Mouse (Mus musculus): ENCODE measurements around the gene Liph. TPM values are rescaled to one million over a fixed set of nuclear protein-coding genes. Genes with fewer than 3 reads are reported as not detected.

Liph gene
- 0.43 and 0.49 TPM in 2 replicates for polyA plus RNA-seq (2016; fragmentation: Nextera tagmentation; extraction: Ambion mirVana)

DNA sequence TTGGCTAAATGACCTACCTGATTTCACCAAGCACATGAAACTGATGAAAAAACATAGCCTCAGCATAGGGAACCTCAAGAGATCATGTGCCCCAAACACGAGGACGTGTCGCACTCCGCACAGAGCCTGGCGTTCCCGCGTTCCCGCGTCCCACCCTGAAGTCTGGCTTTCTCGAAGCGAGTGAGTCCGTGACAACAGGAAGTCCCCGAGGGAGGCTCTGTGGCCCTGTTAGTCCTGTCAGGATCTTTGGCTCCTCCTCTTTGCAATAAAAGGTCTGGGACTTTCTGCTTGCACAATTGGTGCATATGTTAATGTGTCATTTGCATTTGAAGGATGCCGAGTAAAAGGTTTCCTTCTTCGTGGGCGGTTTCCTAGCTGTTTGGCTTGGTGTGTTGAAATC, at the start of gene Liph:
Gene Liph (minus strand): TSS at position 360 of the 400 bp plus-strand sequence.
- Histone ChIP-seq H3K27ac (no peak within 1 kb of the TSS), H3K27me3 (peaks cover 8% of the 10 kb centered on the region; the same call in 1 of the 2 replicates), H3K9me3 (replicated peaks) (no peaks in the 10 kb centered on the region), H3K9ac (no peak within 1 kb of the TSS), H3K4me2 (replicated peaks) (peak within 1 kb of the TSS; percentile 52), H3K4me3 (peak within 1 kb of the TSS; percentile 18), H3K36me3 (no peaks in the 10 kb centered on the region), H3K4me1 (peaks cover 5% of the 10 kb centered on the region)
- WGBS = 11% methylated on average over 16 of the region's 16 CpGs
- ATAC-seq (ENCODE audit: low FRiP score) = peak; percentile 63

DNA sequence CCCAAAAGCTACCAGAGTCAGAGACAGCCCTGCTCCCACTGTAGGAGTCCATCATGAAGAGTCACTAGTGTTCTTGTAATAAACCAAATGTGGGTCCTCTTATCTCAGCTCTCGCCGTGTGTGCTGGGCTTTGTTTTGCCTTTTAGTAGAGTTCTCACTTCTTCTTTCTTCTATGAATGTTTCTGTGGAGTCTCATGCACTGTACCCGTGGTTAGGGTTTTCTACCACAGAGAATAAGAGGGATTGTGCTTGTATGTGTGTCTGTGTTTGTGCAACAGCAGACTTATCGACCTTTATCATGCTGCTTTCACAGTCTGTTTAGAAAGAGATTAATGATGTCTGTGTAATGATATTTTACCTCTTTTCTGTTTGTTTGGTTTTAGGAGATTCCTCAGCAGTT, 48.4 kb upstream of the Liph start:
- H3K4me1 ChIP-seq = no peaks in the 10 kb centered on the region
- no peak overlapping the region for H3K4me3 ChIP-seq
- H3K27ac ChIP-seq = no peak overlapping the region
- H3K9ac ChIP-seq = no peak overlapping the region
- no peak for ATAC-seq (ENCODE audit: low FRiP score)
- 93% methylated on average over 4 of the region's 4 CpGs for WGBS
- H3K4me2 ChIP-seq (replicated peaks) = no peak overlapping the region
- no peaks in the 10 kb centered on the region for H3K9me3 ChIP-seq (replicated peaks)
- H3K36me3 ChIP-seq = peaks cover 62% of the 10 kb centered on the region
- H3K27me3 ChIP-seq = no peaks in the 10 kb centered on the region

DNA sequence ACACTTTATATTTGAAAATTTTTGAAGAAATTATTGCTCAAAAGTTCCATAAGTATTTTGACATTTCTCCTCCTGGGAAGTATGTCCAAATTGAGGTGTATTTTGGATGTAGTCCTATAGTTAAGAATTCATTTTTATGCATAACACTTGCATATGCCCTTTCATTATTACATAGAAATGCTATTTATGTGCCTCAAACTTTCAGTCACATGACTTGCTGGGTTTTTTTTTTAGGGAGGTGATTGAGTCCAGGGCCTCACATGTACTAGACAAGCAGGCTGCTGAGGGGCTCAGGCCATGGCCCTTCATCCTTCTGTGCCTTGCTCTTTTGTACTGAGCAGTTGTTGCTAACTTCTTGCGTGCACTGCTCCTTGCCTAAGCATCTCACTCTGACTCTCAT, 44.5 kb upstream of the Liph start:
- H3K27ac ChIP-seq = no peak overlapping the region
- H3K27me3 ChIP-seq = no peaks in the 10 kb centered on the region
- 93% methylated on average over 1 of the region's 1 CpGs for WGBS
- no peak overlapping the region for H3K4me3 ChIP-seq
- no peak overlapping the region for H3K4me2 ChIP-seq (replicated peaks)
- no peaks in the 10 kb centered on the region for H3K9me3 ChIP-seq (replicated peaks)
- H3K9ac ChIP-seq = no peak overlapping the region
- no peaks in the 10 kb centered on the region for H3K4me1 ChIP-seq
- peaks cover 71% of the 10 kb centered on the region for H3K36me3 ChIP-seq
- ATAC-seq (ENCODE audit: low FRiP score) = no peak

DNA sequence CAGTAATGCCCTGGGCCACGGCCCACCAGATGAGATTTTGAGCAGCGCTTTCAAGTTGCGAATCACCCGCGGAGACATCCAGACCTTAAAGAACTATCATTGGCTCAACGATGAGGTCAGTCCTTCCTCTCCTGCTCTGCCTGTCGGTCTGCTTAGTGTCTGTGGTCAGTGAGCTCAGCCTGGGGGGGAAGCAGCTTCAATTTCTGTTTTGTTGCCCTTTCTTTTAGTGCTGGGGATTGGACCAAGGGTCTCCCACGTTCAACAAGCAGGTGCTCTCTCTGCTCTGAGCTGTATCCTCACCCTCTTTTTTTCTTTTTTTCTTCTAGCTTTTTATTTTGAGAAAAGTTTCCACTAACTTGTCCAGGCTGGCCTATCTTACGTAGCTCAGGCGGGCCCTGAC, 43.1 kb upstream of the Liph start:
- no peak overlapping the region for H3K27ac ChIP-seq
- no peaks in the 10 kb centered on the region for H3K9me3 ChIP-seq (replicated peaks)
- WGBS = 91% methylated on average over 10 of the region's 10 CpGs
- no peak for ATAC-seq (ENCODE audit: low FRiP score)
- H3K9ac ChIP-seq = no peak overlapping the region
- H3K27me3 ChIP-seq = no peaks in the 10 kb centered on the region
- H3K4me3 ChIP-seq = no peak overlapping the region
- H3K4me2 ChIP-seq (replicated peaks) = no peak overlapping the region
- no peaks in the 10 kb centered on the region for H3K4me1 ChIP-seq
- H3K36me3 ChIP-seq = peaks cover 58% of the 10 kb centered on the region

DNA sequence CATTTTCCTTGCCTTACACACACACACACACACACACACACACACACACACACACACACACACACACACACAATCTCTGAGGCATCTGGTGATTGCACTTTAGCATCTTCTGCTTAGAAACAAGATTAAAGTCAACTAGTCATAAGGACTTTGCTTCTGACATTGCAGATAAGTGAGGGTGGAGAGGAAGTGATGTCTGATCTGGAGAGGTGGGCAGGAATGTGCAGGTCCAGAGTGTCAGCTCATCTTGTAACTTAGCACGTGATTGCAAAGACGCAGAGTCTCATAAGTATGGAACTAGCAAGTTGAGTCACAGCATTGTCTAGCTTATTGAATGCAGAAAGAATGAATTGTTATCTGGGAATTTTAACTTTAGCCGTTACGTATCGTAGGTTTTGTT, 32.0 kb upstream of the Liph start:
- no peak overlapping the region for H3K9ac ChIP-seq
- no peaks in the 10 kb centered on the region for H3K9me3 ChIP-seq (replicated peaks)
- no peak overlapping the region for H3K27ac ChIP-seq
- H3K36me3 ChIP-seq = peaks cover 78% of the 10 kb centered on the region
- no peak for ATAC-seq (ENCODE audit: low FRiP score)
- H3K27me3 ChIP-seq = no peaks in the 10 kb centered on the region
- no peaks in the 10 kb centered on the region for H3K4me1 ChIP-seq
- WGBS = 97% methylated on average over 5 of the region's 5 CpGs
- no peak overlapping the region for H3K4me2 ChIP-seq (replicated peaks)
- H3K4me3 ChIP-seq = no peak overlapping the region

DNA sequence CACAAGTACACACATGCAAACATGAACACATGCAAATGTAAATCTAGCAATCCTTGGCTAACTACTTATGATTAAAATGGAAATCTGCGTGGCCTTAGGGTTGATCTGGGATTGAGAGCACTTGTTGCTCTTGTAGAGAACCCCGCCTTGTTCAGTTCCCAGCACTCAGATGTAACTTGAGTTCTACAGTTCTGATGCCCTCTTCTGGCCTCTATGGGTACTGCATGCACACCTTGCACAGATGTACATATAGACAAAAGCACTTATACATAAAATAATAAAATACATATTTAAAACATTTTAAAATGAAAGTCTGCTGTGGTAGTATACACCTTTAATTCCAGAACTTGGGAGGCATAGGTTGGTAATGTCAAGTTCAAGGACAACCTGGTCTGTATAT, 26.7 kb upstream of the Liph start:
- H3K4me2 ChIP-seq (replicated peaks) = no peak overlapping the region
- 100% methylated on average over 2 of the region's 2 CpGs for WGBS
- no peak overlapping the region for H3K27ac ChIP-seq
- H3K9ac ChIP-seq = no peak overlapping the region
- H3K36me3 ChIP-seq = peaks cover 74% of the 10 kb centered on the region
- H3K27me3 ChIP-seq = no peaks in the 10 kb centered on the region
- H3K4me1 ChIP-seq = no peaks in the 10 kb centered on the region
- ATAC-seq (ENCODE audit: low FRiP score) = no peak
- no peak overlapping the region for H3K4me3 ChIP-seq
- H3K9me3 ChIP-seq (replicated peaks) = peaks cover 6% of the 10 kb centered on the region

DNA sequence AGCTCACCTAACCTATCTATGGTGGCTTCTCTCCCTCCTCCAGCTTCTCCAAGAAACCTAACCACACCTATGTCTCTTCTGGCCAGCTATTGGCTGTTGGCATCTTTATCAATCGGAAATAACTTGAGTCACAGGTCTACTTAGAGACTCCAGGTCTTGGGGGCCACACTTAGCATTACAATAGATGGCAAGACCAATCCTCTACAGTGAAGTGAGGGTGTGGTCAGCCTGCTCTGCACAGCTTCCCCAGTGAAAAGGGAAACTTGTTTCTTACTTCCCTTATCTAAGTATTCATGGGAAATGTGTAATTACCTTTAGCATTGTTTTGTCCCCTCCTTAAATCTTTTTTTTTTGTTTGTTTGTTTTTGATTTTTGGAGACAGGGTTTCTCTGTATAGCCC, 20.1 kb upstream of the Liph start:
- Histone ChIP-seq H3K36me3 (peaks cover 49% of the 10 kb centered on the region), H3K4me3 (no peak overlapping the region), H3K9ac (no peak overlapping the region), H3K4me2 (replicated peaks) (no peak overlapping the region), H3K27ac (no peak overlapping the region), H3K9me3 (replicated peaks) (no peaks in the 10 kb centered on the region), H3K4me1 (peaks cover 2% of the 10 kb centered on the region), H3K27me3 (no peaks in the 10 kb centered on the region)
- ATAC-seq (ENCODE audit: low FRiP score) = no peak
- WGBS = 91% methylated on average over 1 of the region's 1 CpGs

DNA sequence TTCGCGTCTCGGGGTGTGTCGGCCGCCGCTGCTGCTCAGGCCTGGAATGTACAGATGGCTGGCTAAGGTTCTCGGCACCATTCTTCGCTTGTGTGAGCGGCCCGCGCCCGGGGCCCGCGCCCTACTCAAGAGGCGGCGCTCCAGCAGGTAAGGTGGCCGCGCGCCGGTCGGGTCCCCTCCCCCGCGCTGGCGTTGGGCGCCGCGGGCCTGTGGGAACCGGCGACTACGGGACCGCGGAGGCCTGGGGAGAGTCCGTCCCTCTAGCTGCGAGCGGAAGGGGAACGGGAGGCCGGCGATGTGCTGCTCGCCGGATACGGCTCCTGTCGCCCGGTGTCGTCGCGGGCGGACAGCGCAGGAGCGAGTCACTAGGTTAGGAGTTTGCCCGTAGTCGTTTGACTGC, 14.1 kb upstream of the Liph start:
- H3K27me3 ChIP-seq = no peaks in the 10 kb centered on the region
- peak overlapping the region; percentile 93 for H3K4me3 ChIP-seq
- under 1% methylated on average over 39 of the region's 51 CpGs for WGBS
- no peaks in the 10 kb centered on the region for H3K36me3 ChIP-seq
- peak overlapping the region; percentile 73; the same call in 1 of the 2 replicates for H3K27ac ChIP-seq
- no peaks in the 10 kb centered on the region for H3K9me3 ChIP-seq (replicated peaks)
- H3K4me2 ChIP-seq (replicated peaks) = peak overlapping the region; percentile 80
- peak; percentile 75 for ATAC-seq (ENCODE audit: low FRiP score)
- H3K4me1 ChIP-seq = peaks cover 11% of the 10 kb centered on the region
- peak overlapping the region; percentile 93 for H3K9ac ChIP-seq

DNA sequence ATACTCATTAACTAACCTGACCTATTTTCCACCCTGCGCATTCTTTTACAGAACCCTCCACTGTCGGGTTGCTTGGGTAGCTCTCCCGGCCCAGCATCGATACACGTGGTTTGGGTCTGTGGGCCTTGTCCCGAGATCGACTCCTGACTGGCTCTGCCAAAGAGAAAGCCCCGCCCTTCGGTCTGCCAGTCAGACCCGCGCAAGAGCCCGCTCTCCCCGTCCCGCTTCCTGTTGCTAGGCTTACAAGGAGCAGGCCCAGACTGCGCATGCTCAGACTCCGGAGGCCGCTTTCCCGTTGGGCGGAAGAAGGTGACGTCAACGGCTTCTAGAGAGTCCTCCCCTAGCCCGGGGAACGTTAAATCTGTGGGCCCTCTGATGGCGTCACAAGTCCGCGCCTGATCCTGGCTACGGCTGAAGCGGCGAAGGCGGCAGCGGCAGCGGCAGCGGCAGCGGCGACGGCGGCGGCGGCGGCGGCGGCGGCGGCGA, 13.7 kb upstream of the Liph start, which contains the start of gene Senp2:
Gene Senp2 (plus strand): TSS at position 386 of the 486 bp plus-strand sequence.
- under 1% methylated on average over 41 of the region's 45 CpGs for WGBS
- Histone ChIP-seq H3K4me3 (peak within 1 kb of the TSS; percentile 93), H3K27me3 (no peaks in the 10 kb centered on the region), H3K4me2 (replicated peaks) (peak within 1 kb of the TSS; percentile 80), H3K9me3 (replicated peaks) (no peaks in the 10 kb centered on the region), H3K27ac (peak within 1 kb of the TSS; percentile 73; the same call in 1 of the 2 replicates), H3K9ac (peak within 1 kb of the TSS; percentile 93), H3K4me1 (peaks cover 11% of the 10 kb centered on the region), H3K36me3 (no peaks in the 10 kb centered on the region)
- ATAC-seq (ENCODE audit: low FRiP score) = peak; percentile 99

DNA sequence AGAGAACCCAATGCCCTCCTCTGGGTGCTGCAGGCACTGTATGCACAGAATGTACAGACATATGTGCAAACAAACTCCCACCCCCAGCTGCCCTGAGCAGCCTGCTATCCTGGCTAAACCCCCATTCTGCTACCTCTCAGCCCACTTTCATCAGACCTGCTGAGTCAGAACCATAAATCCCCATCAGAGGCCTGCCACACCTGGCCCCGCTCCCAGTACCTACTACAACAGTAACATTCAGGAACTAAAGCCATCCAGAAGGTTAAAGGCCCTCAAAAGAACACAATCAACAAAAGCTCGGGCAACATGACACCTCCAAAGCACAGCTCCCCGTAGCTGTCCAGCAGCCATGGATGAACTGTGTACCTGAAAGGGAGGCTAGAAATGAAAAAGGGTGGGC, 6.1 kb upstream of the Liph start:
- no peak overlapping the region for H3K9ac ChIP-seq
- no peaks in the 10 kb centered on the region for H3K4me1 ChIP-seq
- H3K27ac ChIP-seq = no peak overlapping the region
- no peak for ATAC-seq (ENCODE audit: low FRiP score)
- H3K27me3 ChIP-seq = 0 out of 2 replicates have a peak, but pooled peaks cover 8% of the 10 kb centered on the region
- H3K9me3 ChIP-seq (replicated peaks) = no peaks in the 10 kb centered on the region
- H3K4me2 ChIP-seq (replicated peaks) = no peak overlapping the region
- H3K36me3 ChIP-seq = no peaks in the 10 kb centered on the region
- H3K4me3 ChIP-seq = no peak overlapping the region
- WGBS = 63% methylated on average over 3 of the region's 3 CpGs

DNA sequence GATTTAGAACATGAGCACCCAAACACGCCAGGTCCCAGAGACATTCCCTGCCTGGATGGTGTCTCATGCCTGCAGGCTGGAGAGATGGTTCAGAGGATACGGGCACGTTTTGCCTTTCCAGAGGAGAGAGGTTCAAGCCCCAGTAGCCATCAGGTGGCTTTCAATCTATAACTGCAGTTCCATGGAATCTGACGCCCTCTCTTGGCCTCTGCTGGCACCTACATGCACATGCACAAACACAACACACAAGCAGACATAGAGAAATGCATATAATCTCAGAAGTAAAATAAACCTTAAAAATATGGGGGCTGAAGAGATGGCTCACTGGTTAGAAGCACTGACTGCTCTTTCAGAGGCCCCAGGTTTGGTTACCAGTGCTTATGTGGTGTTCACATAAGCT, 5.7 kb upstream of the Liph start:
- H3K4me3 ChIP-seq = no peak overlapping the region
- WGBS = 70% methylated on average over 4 of the region's 4 CpGs
- no peaks in the 10 kb centered on the region for H3K9me3 ChIP-seq (replicated peaks)
- no peak overlapping the region for H3K4me2 ChIP-seq (replicated peaks)
- H3K36me3 ChIP-seq = no peaks in the 10 kb centered on the region
- no peak for ATAC-seq (ENCODE audit: low FRiP score)
- H3K9ac ChIP-seq = no peak overlapping the region
- H3K27ac ChIP-seq = no peak overlapping the region
- 0 out of 2 replicates have a peak, but pooled peaks cover 8% of the 10 kb centered on the region for H3K27me3 ChIP-seq
- no peaks in the 10 kb centered on the region for H3K4me1 ChIP-seq

DNA sequence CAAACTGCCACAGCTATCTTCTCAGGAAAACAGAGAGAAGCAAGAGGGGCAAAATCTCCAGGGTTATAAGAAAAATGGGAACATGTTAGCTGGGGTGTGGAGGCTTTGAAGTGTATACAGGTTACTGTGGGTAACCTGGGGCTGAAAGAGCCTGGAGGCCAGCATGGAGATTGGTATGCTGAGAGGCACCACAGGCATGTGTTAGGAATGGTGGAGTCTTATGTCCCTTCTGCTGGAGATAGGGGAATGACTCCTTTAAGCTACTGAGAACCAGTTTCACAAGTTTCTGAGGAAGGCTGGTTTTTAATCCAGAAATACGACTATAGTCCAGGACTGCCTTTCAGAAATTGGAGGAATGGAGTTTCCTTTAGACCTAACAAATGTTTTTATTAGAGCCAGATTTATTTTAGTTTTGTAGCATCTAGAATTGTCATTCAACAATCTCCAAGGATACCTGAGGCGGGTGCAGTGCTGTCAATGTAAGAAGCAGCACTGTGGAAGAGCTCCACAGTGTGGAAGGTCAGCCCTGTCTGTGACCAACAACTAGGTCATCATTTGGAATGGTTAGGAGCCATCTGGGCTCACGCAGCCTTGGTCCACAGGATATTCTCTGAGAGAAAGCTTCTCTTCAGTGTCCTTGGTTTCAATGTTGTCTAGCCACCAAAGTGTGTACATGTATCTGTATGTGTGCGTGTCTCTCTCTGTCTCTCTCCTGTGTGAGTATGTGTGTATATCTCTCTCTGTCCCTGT, 4.7 kb upstream of the Liph start:
- Histone ChIP-seq H3K4me2 (replicated peaks) (no peak overlapping the region), H3K27ac (no peak overlapping the region), H3K9ac (no peak overlapping the region), H3K4me1 (peaks cover 4% of the 10 kb centered on the region), H3K27me3 (0 out of 2 replicates have a peak, but pooled peaks cover 8% of the 10 kb centered on the region), H3K9me3 (replicated peaks) (no peaks in the 10 kb centered on the region), H3K36me3 (no peaks in the 10 kb centered on the region), H3K4me3 (no peak overlapping the region)
- ATAC-seq (ENCODE audit: low FRiP score) = no peak
- 85% methylated on average over 4 of the region's 4 CpGs for WGBS

DNA sequence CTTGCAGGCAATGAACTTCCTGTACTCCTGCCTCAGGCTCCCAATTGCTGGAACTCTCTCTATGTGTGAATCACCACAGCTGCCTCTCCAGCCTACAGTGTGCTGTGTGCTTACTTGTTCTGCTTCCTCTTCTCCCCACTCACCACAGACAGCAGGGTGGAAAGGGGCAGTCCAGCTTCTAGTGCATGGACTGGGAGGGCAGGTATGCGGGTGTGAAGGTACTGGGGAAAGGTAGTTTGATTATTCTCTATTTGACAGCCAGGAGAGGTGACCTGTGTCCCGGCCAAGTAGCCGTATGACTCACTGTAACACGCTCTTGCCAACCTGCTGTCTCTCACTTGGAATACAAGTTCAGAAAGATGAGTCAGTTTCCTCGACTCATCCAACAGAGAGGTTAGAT, 2.6 kb upstream of the Liph start:
- H3K9me3 ChIP-seq (replicated peaks) = no peaks in the 10 kb centered on the region
- no peaks in the 10 kb centered on the region for H3K36me3 ChIP-seq
- H3K27ac ChIP-seq = no peak overlapping the region
- ATAC-seq (ENCODE audit: low FRiP score) = no peak
- peaks cover 5% of the 10 kb centered on the region for H3K4me1 ChIP-seq
- peaks cover 8% of the 10 kb centered on the region; the same call in 1 of the 2 replicates for H3K27me3 ChIP-seq
- H3K4me3 ChIP-seq = no peak overlapping the region
- H3K9ac ChIP-seq = no peak overlapping the region
- WGBS = 85% methylated on average over 5 of the region's 5 CpGs
- no peak overlapping the region for H3K4me2 ChIP-seq (replicated peaks)
